Mouse (Mus musculus): ENCODE data around the gene Csf3r. TPM values are rescaled to one million over a fixed set of nuclear protein-coding genes. Genes with fewer than 3 reads are reported as not detected.

Gene Csf3r
- polyA plus RNA-seq, 1 experiment from 2014 or later, result 1.5 TPM

DNA sequence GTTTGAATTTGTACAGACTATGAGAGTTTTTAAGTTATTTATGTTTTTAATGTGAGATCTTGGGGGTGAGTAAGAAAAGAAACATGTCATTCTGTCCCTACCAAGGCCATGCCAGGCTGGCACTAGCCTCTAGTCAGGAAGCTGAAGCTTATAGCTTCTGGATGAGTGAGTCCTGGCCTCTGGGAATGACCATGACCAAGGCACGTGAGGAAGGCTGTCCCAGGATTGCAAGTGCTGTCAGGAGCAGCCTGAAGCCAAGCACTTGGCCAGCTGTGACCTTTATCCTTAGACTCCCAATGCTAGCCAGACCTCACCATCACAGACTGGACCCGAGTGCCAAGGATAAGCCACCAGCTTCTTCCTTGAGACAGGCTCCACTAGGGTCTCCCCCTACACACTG is 31.4 kb upstream of the Csf3r start:
- no peak for ATAC-seq (ENCODE audit: insufficient number of reproducible peaks, insufficient read depth, low FRiP score, low read depth)
- H3K9ac ChIP-seq (ENCODE audit: low read length), result no peak overlapping the region
- no peaks in the 10 kb centered on the region for H3K4me1 ChIP-seq (ENCODE audit: control insufficient read depth in 2 of 2, insufficient read depth in 2 of 2, low read length in 2 of 2)
- no peaks in the 10 kb centered on the region for H3K27me3 ChIP-seq (ENCODE audit: control insufficient read depth, insufficient read depth, low read length)
- H3K36me3 ChIP-seq (ENCODE audit: control insufficient read depth, insufficient read depth, low read length), result no peaks in the 10 kb centered on the region
- 37% methylated on average over 2 of the region's 2 CpGs for WGBS
- H3K4me2 ChIP-seq (ENCODE audit: low read length), result no peak overlapping the region
- H3K9me3 ChIP-seq (ENCODE audit: control insufficient read depth, low read length), result peaks cover 11% of the 10 kb centered on the region; the same call in 1 of the 2 replicates
- no peak overlapping the region for H3K4me3 ChIP-seq (ENCODE audit: control insufficient read depth in 1 of 2, insufficient read depth in 1 of 2, low read depth in 1 of 2, low read length in 2 of 2)
- H3K27ac ChIP-seq (replicated peaks in 1 of 2; ENCODE audit: control insufficient read depth in 1 of 2, insufficient read depth in 1 of 2, low read depth in 2 of 2, low read length in 2 of 2), result no peak overlapping the region

DNA sequence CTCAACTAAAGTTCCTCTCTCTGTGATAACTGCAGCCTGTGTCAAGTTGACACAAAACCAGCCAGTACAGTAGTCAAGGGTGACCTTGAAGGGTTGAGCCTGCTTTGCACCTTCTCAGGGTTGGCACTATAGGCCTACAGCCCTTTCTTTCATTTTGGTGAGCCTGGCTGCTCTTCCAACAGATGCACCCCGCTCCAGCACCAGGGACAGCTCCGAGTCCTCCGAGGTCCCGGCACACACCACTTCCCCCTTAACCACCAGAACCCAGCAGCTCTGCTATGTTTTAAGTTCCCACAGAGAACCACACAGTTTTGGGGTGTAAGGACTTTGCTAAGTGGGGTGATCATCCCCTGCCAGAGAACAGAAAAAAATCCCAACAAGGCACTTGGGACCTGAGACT is 27.8 kb upstream of the Csf3r start:
- H3K9me3 ChIP-seq (ENCODE audit: control insufficient read depth, low read length), result peaks cover 17% of the 10 kb centered on the region; the same call in 1 of the 2 replicates
- no peaks in the 10 kb centered on the region for H3K4me1 ChIP-seq (ENCODE audit: control insufficient read depth in 2 of 2, insufficient read depth in 2 of 2, low read length in 2 of 2)
- H3K4me2 ChIP-seq (ENCODE audit: low read length), result no peak overlapping the region
- no peaks in the 10 kb centered on the region for H3K36me3 ChIP-seq (ENCODE audit: control insufficient read depth, insufficient read depth, low read length)
- H3K4me3 ChIP-seq (ENCODE audit: control insufficient read depth in 1 of 2, insufficient read depth in 1 of 2, low read depth in 1 of 2, low read length in 2 of 2), result no peak overlapping the region
- ATAC-seq (ENCODE audit: insufficient number of reproducible peaks, insufficient read depth, low FRiP score, low read depth), result no peak
- H3K9ac ChIP-seq (ENCODE audit: low read length), result no peak overlapping the region
- 7% methylated on average over 4 of the region's 4 CpGs for WGBS
- no peaks in the 10 kb centered on the region for H3K27me3 ChIP-seq (ENCODE audit: control insufficient read depth, insufficient read depth, low read length)
- H3K27ac ChIP-seq (replicated peaks in 1 of 2; ENCODE audit: control insufficient read depth in 1 of 2, insufficient read depth in 1 of 2, low read depth in 2 of 2, low read length in 2 of 2), result no peak overlapping the region

DNA sequence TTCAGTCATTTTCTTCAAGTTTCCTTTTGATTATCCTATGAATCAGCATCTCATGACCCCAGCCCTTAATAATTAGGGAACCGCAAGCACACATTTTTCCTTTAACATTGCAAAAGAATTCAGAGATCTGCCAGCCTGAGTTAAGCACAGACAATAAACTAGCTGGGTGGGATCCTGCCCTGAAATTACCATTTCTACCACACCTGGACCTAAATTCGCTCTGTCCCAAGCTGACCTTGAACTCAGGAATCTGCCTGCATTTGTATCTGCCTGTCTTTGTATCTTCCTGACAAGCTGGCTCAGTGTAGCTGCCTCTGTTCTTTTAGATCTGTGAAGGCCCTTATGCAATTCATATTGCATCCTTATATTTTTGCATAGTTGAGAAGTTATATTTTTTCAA is 26.5 kb upstream of the Csf3r start:
- no peak overlapping the region for H3K9ac ChIP-seq (ENCODE audit: low read length)
- H3K27ac ChIP-seq (replicated peaks in 1 of 2; ENCODE audit: control insufficient read depth in 1 of 2, insufficient read depth in 1 of 2, low read depth in 2 of 2, low read length in 2 of 2), result no peak overlapping the region
- no peaks in the 10 kb centered on the region for H3K36me3 ChIP-seq (ENCODE audit: control insufficient read depth, insufficient read depth, low read length)
- H3K4me1 ChIP-seq (ENCODE audit: control insufficient read depth in 2 of 2, insufficient read depth in 2 of 2, low read length in 2 of 2), result no peaks in the 10 kb centered on the region
- no peak overlapping the region for H3K4me3 ChIP-seq (ENCODE audit: control insufficient read depth in 1 of 2, insufficient read depth in 1 of 2, low read depth in 1 of 2, low read length in 2 of 2)
- ATAC-seq (ENCODE audit: insufficient number of reproducible peaks, insufficient read depth, low FRiP score, low read depth), result no peak
- WGBS, result 83% methylated on average over 2 of the region's 2 CpGs
- H3K27me3 ChIP-seq (ENCODE audit: control insufficient read depth, insufficient read depth, low read length), result no peaks in the 10 kb centered on the region
- peaks cover 17% of the 10 kb centered on the region; the same call in 1 of the 2 replicates for H3K9me3 ChIP-seq (ENCODE audit: control insufficient read depth, low read length)
- no peak overlapping the region for H3K4me2 ChIP-seq (ENCODE audit: low read length)

DNA sequence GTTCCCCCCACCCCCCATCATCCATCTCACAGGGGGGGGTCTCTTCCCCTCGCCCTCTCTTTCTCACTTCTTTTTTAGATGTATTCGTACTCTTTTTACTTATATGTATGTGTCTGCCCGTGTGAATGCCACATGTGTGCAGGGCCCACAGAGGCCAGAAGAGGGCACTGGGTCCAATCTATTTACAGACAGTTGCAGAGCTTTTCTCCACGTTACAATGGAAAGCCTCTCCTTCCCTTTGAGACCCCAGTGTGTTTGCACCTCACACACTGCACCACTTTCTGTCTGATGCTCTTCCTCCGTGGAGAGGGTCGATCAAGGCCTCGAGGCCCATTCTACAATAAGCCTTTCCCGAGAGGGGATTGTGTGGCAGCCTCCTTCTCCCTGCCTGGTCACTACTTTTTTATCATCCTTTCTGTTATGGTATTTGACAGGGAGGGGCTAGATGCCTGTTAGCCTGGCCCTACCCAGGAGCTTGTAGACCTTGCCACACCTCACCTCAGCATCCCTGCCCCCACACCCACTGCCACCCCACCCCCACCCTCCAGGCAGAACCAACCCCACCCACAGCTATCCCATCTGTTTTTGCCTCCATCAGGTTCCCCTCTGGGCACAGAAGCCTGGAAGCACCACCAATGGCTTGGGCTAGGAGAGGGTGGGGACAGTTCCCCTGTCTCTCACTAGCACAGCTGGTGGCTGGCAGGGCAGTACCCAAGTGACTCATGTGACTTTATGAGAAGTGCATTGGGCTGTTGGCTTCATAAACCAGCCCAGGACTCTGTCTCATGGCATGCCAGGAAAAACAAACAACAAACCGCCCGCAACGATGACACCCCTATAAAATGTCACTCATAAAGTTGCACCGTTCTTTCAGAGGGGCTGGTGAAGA is 22.8 kb upstream of the Csf3r start:
- Histone ChIP-seq H3K4me3 (ENCODE audit: control insufficient read depth in 1 of 2, insufficient read depth in 1 of 2, low read depth in 1 of 2, low read length in 2 of 2) (no peak overlapping the region), H3K9ac (ENCODE audit: low read length) (no peak overlapping the region), H3K9me3 (ENCODE audit: control insufficient read depth, low read length) (peaks cover 17% of the 10 kb centered on the region; the same call in 1 of the 2 replicates), H3K27me3 (ENCODE audit: control insufficient read depth, insufficient read depth, low read length) (no peaks in the 10 kb centered on the region), H3K27ac (replicated peaks in 1 of 2; ENCODE audit: control insufficient read depth in 1 of 2, insufficient read depth in 1 of 2, low read depth in 2 of 2, low read length in 2 of 2) (no peak overlapping the region), H3K36me3 (ENCODE audit: control insufficient read depth, insufficient read depth, low read length) (no peaks in the 10 kb centered on the region), H3K4me1 (ENCODE audit: control insufficient read depth in 2 of 2, insufficient read depth in 2 of 2, low read length in 2 of 2) (no peaks in the 10 kb centered on the region), H3K4me2 (ENCODE audit: low read length) (no peak overlapping the region)
- ATAC-seq (ENCODE audit: insufficient number of reproducible peaks, insufficient read depth, low FRiP score, low read depth), result no peak
- WGBS, result 82% methylated on average over 12 of the region's 12 CpGs

DNA sequence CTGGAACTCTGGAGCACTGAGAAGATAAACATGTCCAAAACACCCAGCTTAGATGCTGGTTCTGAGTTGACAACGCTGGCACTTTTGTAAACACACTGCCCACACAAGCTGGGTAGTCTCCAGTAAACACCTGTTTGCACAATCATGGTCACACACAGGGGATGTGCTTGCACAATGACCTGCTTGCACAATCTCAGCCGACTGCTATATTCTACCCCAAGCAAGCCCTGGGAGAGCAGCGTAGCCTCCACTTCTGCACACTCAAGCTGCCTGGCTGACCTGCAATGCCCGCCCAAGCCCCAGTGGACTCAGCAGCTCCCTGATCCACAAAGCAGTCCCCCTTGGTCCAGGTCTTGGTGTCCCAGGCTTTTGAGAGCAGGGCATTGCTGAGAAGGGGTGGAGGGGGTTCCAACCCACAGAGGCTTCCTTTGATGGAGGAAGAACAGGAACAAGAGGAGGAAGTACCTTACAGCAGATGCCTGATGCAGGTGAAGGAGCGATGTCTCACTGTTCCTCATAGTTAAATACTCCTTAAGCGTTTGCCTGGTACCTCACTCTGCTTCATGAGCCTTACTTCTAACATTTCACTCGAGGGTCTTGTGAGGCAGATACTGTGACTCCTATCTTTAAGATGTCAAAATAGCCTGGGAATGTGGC is 6.5 kb upstream of the Csf3r start:
- H3K9me3 ChIP-seq (ENCODE audit: control insufficient read depth, low read length), result no peaks in the 10 kb centered on the region
- H3K27ac ChIP-seq (replicated peaks in 1 of 2; ENCODE audit: control insufficient read depth in 1 of 2, insufficient read depth in 1 of 2, low read depth in 2 of 2, low read length in 2 of 2), result no peak overlapping the region
- no peak overlapping the region for H3K4me3 ChIP-seq (ENCODE audit: control insufficient read depth in 1 of 2, insufficient read depth in 1 of 2, low read depth in 1 of 2, low read length in 2 of 2)
- no peak for ATAC-seq (ENCODE audit: insufficient number of reproducible peaks, insufficient read depth, low FRiP score, low read depth)
- 75% methylated on average over 7 of the region's 7 CpGs for WGBS
- 0 out of 2 replicates have a peak, but pooled peaks cover 4% of the 10 kb centered on the region for H3K27me3 ChIP-seq (ENCODE audit: control insufficient read depth, insufficient read depth, low read length)
- no peaks in the 10 kb centered on the region for H3K4me1 ChIP-seq (ENCODE audit: control insufficient read depth in 2 of 2, insufficient read depth in 2 of 2, low read length in 2 of 2)
- H3K9ac ChIP-seq (ENCODE audit: low read length), result no peak overlapping the region
- H3K4me2 ChIP-seq (ENCODE audit: low read length), result no peak overlapping the region
- no peaks in the 10 kb centered on the region for H3K36me3 ChIP-seq (ENCODE audit: control insufficient read depth, insufficient read depth, low read length)

DNA sequence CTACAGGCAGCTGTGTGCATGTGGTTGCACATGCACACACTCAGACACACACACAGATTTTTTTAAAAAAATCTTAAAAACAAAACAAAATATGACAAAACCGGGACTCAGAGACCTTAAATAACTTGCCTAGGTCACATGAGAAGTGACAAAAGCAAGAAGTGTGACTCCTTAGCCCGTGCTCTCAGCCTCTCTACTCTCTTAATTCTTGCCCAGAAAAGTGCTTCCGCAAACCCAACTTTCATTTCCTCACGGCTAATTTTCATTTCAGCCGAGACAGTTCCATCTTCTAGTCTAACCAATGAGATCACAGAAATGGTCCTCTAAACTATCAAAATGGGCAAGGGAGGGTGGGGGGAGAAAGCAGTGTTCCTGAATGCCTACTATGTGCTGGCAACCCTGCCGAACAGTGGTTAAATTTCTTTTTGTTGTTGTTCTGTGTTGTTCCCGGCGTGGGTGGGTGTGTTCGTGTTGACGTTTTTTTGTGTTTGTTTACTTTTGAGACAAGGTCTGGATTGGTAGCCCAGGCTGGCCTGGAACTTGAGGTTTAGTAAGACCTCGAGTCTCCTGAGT is 5.3 kb upstream of the Csf3r start:
- 78% methylated on average over 11 of the region's 11 CpGs for WGBS
- H3K9ac ChIP-seq (ENCODE audit: low read length), result no peak overlapping the region
- ATAC-seq (ENCODE audit: insufficient number of reproducible peaks, insufficient read depth, low FRiP score, low read depth), result no peak
- no peak overlapping the region for H3K27ac ChIP-seq (replicated peaks in 1 of 2; ENCODE audit: control insufficient read depth in 1 of 2, insufficient read depth in 1 of 2, low read depth in 2 of 2, low read length in 2 of 2)
- no peak overlapping the region for H3K4me2 ChIP-seq (ENCODE audit: low read length)
- no peaks in the 10 kb centered on the region for H3K9me3 ChIP-seq (ENCODE audit: control insufficient read depth, low read length)
- no peaks in the 10 kb centered on the region for H3K4me1 ChIP-seq (ENCODE audit: control insufficient read depth in 2 of 2, insufficient read depth in 2 of 2, low read length in 2 of 2)
- no peaks in the 10 kb centered on the region for H3K36me3 ChIP-seq (ENCODE audit: control insufficient read depth, insufficient read depth, low read length)
- no peak overlapping the region for H3K4me3 ChIP-seq (ENCODE audit: control insufficient read depth in 1 of 2, insufficient read depth in 1 of 2, low read depth in 1 of 2, low read length in 2 of 2)
- 0 out of 2 replicates have a peak, but pooled peaks cover 4% of the 10 kb centered on the region for H3K27me3 ChIP-seq (ENCODE audit: control insufficient read depth, insufficient read depth, low read length)

DNA sequence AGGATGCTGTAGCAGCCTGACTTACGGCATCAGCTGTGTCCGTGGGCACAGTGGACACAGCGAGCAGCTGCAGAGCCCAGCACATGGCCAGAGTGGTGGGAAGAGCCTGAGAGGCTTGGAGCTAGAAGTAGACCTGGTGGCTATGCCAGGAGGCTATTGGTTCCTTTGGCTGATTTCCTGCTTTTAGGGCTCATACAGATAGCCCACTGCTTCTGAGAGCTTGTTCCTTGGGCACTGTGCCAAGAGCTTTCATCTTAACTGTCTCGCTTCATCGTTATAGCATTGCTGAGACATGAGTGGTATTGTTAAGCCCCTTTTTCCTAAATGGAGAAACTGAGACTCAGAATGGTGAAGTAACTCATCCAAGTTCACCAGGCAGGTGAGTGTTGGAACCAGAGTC is 1.5 kb downstream of the Csf3r start:
- no peak overlapping the region for H3K4me3 ChIP-seq (ENCODE audit: control insufficient read depth in 1 of 2, insufficient read depth in 1 of 2, low read depth in 1 of 2, low read length in 2 of 2)

More for the DNA sequence above, 1.5 kb downstream of the Csf3r start:
- no peak overlapping the region for H3K27ac ChIP-seq (replicated peaks in 1 of 2; ENCODE audit: control insufficient read depth in 1 of 2, insufficient read depth in 1 of 2, low read depth in 2 of 2, low read length in 2 of 2)
- H3K36me3 ChIP-seq (ENCODE audit: control insufficient read depth, insufficient read depth, low read length), result no peaks in the 10 kb centered on the region
- 78% methylated on average over 5 of the region's 5 CpGs for WGBS
- no peaks in the 10 kb centered on the region for H3K27me3 ChIP-seq (ENCODE audit: control insufficient read depth, insufficient read depth, low read length)
- H3K9me3 ChIP-seq (ENCODE audit: control insufficient read depth, low read length), result no peaks in the 10 kb centered on the region
- H3K4me1 ChIP-seq (ENCODE audit: control insufficient read depth in 2 of 2, insufficient read depth in 2 of 2, low read length in 2 of 2), result no peaks in the 10 kb centered on the region
- no peak overlapping the region for H3K4me2 ChIP-seq (ENCODE audit: low read length)
- ATAC-seq (ENCODE audit: insufficient number of reproducible peaks, insufficient read depth, low FRiP score, low read depth), result no peak
- no peak overlapping the region for H3K9ac ChIP-seq (ENCODE audit: low read length)

Data from heart, embryonic 14.5 days (tissue).